Mouse (Mus musculus) ZHBTc4 (cell line): ENCODE results near the gene Brd3.
"Not testable (repeated sequence)": the region's sequence is repeated elsewhere in the genome, so short reads cannot be mapped to it uniquely, and the experiment has no call there.

ENCODE experiments used
- DNase-seq: peaks from one replicate; pipeline ENCODE4 v3.0.0-alpha.2; 2011; ENCODE audit warnings: low read depth, low spot score

Gene Brd3

DNA sequence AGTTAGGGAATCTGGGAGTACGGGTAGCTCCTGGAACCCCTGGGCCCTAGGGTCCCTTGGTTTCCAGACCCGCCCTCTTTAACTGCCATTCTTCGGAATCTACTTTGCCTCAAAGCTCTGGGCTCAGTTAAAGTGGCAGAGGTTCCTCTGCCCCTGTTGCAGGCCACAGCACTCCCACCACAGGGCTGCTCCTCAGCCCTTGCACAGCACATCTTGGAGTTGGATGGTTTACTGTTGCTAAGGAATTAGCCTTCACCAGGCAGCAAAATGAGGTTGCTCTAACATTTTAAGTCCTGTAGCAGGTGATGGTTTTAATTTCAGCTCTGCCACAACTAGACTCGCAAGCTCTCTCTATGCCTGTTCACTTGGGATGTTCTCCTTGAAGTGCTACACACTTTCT lies at the start of gene Brd3:
TSS of gene Brd3 (minus strand) at position 101 of the 400 bp plus-strand sequence.
- DNase-seq = no peak

GRCm38 (mm10) chr2:27556921-27557320 lies 49.5 kb upstream of the Brd3 start:
- DNase-seq = no peak

GRCm38 (mm10) chr2:27554308-27554707 lies 46.8 kb upstream of the Brd3 start:
- no peak for DNase-seq

GRCm38 (mm10) chr2:27552620-27553287 lies 45.3 kb upstream of the Brd3 start:
- peak; percentile 88 for DNase-seq

DNA sequence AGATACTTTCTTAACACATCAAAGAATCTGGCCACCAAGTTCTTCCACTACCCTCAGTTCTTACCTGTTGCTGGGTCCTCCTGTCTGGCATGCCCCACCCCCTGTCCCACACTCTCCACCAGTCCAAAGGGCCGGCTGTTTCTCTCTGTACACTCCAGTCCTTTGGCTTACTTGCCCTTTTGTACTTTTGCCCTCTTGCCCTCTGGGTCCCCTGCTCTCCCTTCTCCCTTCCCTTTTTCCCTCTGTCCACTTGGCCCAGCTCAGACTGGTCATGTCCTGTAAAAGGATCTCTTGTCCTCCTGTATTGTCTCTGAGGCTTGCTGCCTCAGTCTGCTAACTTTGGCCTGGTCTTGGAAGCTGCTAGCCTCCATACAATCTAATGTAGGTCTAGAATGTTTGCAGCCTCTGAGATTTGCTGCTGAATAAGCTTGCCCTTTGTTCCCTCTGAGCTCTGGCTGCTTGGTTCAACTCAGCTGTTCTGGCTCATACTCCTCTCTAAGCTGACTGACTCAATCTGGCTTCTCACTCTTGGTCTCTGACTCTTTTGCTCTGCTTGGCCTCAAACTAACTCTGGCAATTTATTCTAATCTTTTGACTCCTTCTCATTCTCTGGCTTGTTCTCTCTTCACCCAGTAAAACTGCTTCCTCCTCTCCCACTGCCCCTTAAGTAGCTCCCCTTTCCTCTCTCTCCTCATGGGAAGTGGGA lies 41.4 kb upstream of the Brd3 start:
- no peak for DNase-seq

GRCm38 (mm10) chr2:27547986-27548385 lies 40.5 kb upstream of the Brd3 start:
- no peak for DNase-seq

DNA sequence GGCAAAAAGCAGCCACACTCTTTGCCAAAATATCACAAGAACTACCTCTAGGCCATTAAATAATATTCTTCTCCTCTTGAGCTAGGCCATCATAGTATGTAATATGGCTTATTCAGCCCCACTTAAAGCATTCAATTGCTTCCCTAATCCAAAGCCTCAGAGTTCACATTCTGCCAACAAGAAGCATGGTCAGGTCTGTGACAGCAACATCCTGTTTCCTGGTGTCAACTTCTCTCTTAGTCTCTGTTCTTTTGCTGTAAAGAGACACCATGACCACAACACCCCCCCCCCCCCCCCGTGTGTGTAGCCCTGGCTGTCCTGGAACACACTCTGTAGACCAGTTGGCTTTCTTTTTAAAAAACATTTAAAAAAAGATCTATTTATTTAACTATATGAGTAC lies 39.9 kb upstream of the Brd3 start:
- no peak for DNase-seq

DNA sequence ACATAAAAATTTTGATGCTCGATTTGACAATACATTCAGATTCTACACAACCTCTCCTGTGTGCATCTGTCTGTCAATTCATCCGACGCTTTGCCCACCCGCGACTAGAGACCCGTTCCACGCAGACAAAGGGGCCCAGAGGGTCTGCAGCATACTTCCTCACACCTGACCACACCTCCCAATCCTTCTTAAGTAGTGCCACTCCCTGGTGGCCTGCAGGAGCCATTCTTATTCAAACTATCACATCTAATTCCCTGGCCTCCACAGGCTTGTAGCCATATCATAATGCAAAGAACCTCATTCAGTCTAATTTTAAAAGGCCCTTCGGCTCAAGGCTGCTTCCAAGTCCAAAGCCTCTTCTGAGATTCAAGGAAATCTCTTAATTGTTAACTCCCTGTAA lies 38.6 kb upstream of the Brd3 start:
- DNase-seq = peak; percentile 96

DNA sequence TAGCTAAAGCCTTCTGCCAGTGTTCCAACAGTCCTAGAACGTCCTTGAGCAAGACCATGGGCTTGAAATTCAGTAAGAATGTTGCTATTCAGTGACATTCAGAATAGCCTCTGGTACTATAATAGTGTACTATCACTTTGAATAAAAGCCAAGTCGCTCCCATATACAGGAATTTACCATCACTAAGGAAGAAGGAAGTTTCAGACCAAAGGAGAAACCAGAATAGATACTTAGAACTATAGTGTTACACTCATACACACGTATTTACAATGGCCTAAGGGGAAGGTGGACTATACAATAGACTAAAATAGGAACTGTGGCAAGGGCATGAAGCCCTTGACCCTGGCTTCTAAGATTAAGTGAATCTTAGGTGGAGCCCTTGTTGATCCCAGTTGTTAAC lies 38.1 kb upstream of the Brd3 start:
- peak; percentile 70 for DNase-seq

GRCm38 (mm10) chr2:27544613-27545012 lies 37.2 kb upstream of the Brd3 start:
- peak; percentile 70 for DNase-seq

DNA sequence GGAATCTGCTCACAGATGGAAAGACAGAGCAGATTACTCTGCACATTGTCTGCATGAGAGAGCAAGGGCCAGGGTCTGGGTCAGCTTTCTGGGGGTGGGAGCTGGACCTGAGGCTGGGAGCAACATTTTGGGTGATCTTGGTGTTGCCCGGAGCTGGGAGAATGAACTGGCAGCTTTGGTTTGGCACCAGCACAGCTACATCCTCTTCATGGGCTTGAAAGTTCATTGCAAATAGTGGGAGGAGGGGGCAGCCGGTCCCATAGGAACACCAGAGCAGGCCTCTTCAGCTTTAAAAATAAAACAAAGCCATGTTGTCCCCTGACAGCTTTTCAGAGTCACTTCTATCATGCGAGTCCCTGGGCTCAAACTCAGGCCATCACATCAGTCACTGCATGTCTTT lies 33.8 kb upstream of the Brd3 start:
- no peak for DNase-seq

DNA sequence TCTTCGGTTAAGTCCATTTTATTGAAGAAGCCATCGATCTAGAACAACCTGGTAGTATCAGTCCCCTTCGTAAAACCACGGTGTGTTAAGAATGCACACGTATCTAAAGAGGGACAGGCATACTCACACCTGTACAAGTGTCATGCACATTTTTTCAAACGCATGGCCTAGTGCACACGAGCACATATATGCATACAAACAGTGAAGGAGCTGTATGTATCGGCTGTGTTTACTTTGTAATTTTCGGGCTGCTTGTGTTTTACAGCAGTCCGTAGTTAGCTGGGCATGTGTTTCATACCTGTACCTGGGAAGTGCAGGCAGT lies 33.0 kb upstream of the Brd3 start:
- DNase-seq = no peak

- peak; percentile 100 for DNase-seq
These were observed 32.5 kb upstream of the Brd3 start for GRCm38 (mm10) chr2:27539772-27540514.

GRCm38 (mm10) chr2:27539336-27539735 lies 31.9 kb upstream of the Brd3 start:
- DNase-seq = no peak

- DNase-seq = not testable (repeated sequence)
These were observed 31.2 kb upstream of the Brd3 start for GRCm38 (mm10) chr2:27538455-27539330.

DNA sequence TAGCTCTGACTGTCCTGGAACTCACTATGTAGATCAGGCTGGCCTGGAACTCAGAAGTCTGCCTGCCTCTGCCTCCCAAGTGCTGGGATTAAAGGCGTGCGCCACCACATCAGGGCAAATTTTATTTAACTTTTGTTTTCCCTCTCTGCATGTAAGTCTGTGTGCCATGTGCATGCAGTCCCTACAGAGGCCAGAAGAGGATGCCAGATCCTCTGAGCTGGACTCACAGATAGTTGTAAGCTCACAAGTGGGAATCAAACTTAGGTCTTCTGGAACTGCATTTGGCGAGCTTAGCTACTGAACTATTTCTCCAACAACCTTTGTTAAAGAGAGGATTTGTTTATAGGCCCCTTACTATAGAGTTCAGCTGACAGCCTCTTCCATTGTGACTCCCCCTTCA lies 10.8 kb upstream of the Brd3 start:
- DNase-seq = peak; percentile 76

DNA sequence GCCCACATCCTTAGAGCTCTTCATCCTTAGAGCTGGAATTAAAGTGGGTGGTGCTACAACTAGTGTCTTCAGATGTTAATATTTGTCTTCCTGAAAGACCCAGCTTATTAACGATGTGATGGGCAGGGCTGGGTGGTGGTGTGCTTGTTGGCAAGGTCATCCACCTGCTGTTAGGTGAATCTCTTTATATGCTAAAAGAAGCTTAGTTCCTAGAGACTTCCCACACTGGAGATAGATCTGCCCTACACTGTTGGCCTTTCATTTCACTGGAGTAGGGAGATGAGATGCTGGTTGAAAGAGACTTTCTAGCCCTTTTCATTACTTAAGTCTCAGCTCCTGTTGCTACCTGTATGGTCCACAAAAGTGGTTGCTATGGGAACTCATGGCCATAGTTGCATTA lies 8.8 kb upstream of the Brd3 start:
- DNase-seq = no peak

- peak; percentile 66 for DNase-seq
These were observed 8.1 kb upstream of the Brd3 start for GRCm38 (mm10) chr2:27515341-27516166.

GRCm38 (mm10) chr2:27514639-27515328 lies 7.3 kb upstream of the Brd3 start, which contains the start of gene Wdr5:
Gene Wdr5 (plus strand): TSS chr2:27515157.
- peak; percentile 97 for DNase-seq

- no peak for DNase-seq
These were observed 6.4 kb upstream of the Brd3 start for GRCm38 (mm10) chr2:27513861-27514260.
